Mouse (Mus musculus) heart, adult 18-20 months (tissue): ENCODE measurements around the gene 2010300C02Rik. TPM values are rescaled to one million over a fixed set of nuclear protein-coding genes. Genes with fewer than 3 reads are reported as not detected.
A peak's percentile ranks its signal among the peaks of the same experiment; 100 is the strongest.
"Not testable (repeated sequence)": the region's sequence is repeated elsewhere in the genome, so short reads cannot be mapped to it uniquely, and the experiment has no call there.

Source experiments
- DNase-seq, 2 experiments: peaks; one replicate each; pipeline ENCODE4 v3.0.0; 2021 to 2022; ENCODE audit warnings: mixed read lengths in 1 of 2
- total RNA-seq, 2 experiments: library from RNA; stranded (reverse); gene quantifications; 2 replicates each; pipeline ENCODE4 v1.2.3; 2021

The 2010300C02Rik gene
- total RNA-seq, 2 experiments from 2014 or later = 1.0 to 1.4 TPM

DNA sequence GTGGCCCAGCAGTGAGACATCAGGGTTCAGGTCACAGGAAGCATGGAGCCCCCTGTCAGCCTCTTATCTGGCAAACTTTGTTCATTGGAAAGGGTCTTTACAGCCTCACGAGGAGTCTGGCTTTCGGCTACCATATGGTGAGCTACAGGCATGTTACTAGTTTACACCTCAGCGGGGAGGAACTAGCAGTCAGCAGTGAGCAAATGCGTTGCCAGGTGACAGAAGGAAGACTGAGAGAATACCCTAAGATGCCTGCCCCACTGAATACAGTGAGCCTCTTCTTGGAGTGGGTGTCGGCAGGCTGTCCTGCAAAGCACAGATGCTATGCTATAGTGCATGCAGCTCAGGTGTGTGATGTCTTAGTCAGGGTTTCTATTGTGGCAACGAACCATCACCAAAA is 91.1 kb downstream of the 2010300C02Rik start:
- DNase-seq = no peak

DNA sequence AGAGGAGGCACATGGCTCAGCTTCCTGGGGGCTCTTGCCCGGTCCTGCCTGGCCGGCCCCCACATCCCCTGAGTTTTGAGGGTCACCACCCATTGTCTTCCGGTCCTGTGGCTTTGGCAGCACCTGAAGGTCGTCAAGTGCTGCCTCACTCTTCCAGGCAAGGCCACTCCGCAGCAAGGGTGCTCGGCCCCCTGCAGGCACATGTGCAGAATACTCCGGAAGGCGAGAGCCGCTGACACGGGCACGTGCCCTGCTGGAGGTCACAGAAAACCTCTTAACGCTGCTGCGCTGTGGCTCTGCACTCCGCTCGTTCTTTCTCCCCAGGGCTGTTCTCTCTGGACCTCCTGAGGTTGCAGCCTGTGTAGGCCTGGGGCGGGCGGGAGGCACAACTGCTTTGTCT is 95.7 kb downstream of the 2010300C02Rik start:
- no peak for DNase-seq

DNA sequence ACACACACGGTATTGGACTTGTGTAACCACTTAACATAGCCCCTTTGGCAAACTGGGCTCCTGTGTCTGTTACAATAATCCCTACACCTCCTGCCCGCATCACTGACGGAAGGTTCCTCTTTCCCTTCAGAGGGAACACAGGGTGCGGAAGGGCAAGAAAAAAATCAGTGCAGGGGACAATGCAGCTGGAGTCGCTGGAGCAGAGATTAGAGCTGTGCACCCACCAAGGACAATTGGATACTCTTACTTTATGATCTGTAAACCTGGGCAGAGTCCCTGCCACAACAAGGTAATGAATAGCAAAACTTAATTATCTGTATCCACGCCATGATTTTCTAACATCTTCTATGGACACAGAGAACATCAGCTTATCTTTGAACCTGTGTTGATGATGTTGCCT is 97.8 kb downstream of the 2010300C02Rik start:
- DNase-seq = peak; percentile 24 to 29

DNA sequence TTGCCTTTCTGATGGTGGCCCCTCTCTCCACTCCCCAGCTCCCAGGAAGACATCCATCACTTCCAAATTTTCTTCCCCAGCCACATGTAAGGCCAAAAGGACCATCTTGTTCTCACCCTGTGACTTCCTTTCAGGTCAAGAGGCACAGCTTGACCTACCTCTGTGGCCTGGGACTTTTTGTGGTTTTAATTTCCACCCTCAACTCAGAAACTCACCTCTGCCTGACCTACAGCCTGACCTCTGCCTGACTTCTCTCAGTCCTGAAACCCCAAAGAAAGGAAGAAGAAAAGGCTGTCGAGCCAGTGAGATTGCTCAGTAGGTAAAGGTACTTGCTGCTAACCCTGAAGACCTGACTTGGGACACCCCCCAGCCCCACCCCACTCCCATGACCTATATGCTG is 100.3 kb downstream of the 2010300C02Rik start:
- DNase-seq = no peak

DNA sequence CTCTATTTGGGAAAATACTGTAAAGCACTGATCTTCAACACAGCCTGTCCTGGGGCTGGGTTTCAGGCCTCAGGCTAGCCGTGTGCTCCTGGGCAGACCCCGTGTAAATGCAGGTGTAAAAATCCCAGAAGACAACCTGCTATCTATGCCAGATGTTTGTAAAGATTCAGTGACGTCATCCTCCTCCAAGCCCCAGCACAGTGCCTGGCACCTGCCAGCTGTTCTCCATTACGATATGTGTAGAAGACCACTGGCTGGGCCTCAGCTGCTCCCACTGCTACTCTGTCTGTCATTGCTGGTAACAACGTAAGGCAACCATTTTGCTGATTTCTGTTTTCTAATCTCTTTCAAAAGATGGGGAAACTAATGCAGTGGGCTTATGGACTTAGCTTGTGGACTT is 102.8 kb downstream of the 2010300C02Rik start:
- no peak for DNase-seq

DNA sequence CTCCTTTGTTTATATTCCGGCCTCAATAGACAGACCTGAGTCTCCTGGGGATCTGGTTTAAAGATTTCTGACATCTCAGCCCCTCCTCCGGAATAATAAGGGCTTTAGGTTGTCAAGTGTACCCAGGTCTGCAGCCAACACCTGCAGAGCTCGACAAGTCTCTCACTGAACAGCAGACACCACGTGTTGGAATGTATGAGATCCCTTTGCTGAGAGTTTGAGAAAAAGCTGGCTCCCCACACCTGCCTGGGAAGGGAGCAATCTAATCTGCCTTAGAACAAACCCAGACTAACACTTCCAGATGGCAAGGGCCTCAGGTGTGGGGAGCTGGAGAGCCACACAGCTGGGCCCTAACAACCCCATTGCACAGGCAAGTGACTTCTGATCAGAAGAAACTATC is 103.3 kb downstream of the 2010300C02Rik start:
- DNase-seq = no peak

DNA sequence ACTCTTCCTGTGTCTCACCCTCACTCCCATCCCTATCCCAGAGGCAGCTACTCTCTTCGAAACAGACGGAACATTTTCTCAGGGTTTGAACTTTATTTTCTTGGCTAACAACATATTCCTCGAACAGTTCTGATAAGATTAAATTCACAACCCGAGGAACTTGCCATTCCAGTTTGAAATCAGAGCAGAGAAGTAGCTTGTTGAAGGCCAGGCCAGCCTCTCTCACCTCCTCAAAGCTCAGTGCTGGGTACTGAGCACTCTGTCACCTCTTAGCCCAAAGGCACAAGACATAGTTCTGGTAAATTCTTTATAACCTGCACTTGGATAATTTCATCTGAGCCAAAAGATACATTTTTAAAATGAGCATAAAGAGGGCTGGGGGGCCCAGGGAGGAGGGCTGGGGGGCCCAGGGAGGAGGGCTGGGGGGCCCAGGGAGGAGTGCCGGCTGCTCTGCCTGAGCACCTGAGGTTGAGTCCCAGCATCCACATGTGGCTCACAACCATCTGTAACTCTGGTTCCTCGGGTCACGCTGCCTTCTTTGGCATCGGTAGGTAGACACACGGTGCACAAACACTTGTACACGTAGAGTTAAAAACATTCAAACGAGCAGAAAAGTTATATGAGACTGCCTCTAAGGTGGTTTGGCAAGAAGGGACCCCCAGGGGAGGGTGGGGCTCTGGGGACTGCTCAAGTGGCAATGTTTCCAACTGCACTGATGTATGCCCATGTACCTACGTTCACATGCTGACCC is 104.4 kb downstream of the 2010300C02Rik start:
- no peak for DNase-seq

DNA sequence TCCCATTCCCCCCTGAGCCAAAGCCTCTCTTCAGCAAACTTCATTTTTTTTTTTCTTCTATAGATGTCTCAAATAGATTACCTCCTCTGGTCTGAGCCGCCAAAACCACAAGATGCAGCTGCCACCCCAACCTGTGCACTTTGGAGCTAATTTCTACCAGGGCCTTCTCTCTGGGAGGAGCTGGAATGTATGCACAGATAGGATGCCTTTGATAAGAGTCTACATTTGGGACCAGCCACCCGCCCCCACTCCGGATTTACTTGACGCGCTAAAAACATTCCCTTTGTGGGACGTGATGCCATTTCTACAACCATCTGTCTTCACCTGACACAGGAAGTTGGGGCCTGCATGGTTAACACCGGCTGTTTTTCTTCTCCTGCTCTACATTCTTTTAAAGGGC is 105.0 kb downstream of the 2010300C02Rik start:
- DNase-seq = no peak

DNA sequence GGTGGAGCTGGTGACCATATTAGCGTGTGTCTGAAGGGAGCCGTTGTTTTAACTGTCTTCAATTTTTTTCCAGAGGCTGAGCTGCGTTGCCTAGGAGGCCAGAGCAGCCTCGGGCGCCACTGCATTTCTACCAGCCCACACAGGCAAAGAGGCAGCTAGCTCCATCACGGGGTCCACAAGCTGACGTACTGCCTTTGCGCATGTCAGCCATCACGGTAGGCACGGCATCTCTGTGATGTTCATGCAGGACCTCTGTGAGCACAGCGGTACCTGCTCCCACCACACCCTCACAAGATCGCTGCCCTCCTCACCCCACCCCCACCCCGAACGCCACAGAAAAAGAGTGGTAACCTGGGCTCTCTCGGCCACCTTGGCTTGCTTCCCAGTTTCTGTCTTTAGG is 105.8 kb downstream of the 2010300C02Rik start:
- no peak for DNase-seq

DNA sequence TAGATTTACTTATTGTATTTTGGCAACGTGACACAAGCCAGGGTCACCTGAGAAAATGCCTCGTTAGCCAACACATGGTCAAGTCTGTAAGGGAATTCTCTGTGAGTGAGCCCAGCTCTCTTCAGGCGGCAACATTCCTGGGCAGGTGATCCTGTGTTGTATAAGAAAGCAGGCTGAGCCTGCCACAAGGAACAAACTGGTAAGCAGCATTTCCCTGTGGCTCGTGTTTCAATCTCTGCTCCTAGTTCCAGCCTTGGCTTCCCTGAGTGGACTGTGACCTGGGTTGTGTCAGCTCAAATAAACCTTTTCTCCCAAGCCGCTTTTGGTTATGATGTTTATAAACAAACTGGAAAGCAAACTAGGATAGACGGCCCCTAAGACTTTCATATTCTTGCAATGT is 108.9 kb downstream of the 2010300C02Rik start:
- DNase-seq = no peak

DNA sequence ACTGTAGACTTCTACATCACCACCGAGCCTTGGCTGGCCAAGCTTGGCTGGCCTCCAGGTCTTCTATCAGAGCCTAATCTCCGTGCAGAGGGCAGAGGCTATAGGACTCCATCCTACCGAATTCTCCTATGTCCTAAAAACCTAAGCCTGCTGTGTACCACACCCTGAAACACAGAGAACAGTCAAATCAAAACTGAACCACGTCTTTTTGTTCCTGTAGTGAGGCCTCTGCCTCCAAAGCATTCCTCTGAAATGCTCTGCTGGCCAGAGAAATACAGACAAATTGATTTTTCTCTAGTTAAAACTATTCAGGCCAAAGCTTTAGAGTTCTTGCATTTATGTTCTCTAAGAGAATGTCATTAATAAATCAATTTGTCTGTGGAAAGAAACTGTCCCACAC is 109.6 kb downstream of the 2010300C02Rik start:
- DNase-seq = no peak

DNA sequence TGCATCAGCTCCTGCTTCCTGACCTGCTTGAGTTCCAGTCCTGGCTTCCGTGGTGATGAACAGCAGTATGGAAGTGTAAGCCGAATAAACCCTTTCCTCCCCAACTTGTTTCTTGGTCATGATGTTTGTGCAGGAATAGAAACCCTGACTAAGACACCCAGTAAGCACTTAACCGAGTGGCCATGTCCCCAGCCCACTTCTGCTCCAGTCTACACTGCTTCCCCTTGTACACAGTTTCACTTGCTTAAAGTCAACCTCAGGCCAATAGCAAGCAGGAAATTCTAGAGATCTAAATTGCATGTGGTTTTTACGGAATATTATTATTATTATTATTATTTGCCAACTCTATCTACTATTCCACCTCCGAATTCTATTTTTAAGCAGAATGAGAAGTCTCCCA is 114.2 kb downstream of the 2010300C02Rik start:
- DNase-seq = not testable (repeated sequence)

DNA sequence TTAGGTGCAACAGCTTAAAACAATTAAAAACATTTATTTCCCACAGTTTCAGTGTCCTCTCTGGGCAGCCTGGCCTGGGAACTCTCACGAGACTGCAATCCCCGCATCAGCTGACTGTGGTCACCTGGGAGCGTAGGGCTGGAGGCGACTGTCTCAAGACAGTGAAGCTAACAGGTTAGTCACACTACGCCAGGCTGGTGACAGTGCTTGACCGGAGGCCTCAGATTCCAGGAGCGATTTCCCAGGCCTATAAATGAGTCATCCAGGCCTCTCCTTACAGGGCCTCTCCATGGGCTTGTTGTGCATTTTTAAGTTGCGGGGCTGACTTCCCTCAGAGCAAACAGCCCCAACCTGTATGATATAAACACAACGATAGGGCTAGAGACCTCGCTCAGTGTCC is 116.7 kb downstream of the 2010300C02Rik start:
- DNase-seq = no peak

DNA sequence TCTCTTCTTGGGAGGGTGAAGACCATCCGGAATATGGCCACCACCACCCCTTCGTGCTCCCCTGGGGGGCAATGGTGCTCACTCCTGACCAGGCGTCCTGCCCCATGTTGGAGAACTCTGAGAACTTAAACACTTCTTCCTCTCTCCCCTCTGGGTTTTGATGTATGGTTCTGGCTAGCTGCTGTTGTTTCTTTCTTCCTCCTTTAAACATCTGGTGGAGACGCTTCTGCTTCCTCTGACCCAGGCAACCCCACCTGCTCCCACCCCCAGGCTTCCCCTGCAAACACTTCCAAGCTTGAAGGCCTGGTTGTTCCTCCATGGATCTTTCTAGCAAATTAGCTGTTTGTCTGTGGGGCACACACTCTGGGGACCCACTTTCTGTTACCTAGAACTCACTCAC is 117.6 kb downstream of the 2010300C02Rik start:
- DNase-seq = no peak

DNA sequence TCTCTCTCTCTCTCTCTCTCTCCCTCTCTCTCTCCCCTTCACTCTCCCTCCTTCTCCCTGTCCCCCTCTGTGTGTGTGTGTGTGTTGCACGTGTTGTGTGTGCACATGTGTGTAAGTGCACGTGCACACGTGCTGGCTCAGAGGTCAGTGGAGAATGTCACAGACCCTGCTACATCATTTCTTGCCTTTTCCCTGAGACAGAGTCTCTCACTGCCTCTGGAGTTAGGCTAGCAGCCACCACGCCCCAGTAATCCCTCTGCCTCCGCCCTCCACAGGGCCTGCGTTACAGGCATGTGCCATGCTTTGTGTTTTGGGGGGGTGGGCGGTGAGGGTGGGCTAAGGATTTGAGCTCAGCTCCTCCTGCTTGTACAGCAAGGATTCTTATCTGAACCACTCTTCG is 118.4 kb downstream of the 2010300C02Rik start:
- no peak for DNase-seq

DNA sequence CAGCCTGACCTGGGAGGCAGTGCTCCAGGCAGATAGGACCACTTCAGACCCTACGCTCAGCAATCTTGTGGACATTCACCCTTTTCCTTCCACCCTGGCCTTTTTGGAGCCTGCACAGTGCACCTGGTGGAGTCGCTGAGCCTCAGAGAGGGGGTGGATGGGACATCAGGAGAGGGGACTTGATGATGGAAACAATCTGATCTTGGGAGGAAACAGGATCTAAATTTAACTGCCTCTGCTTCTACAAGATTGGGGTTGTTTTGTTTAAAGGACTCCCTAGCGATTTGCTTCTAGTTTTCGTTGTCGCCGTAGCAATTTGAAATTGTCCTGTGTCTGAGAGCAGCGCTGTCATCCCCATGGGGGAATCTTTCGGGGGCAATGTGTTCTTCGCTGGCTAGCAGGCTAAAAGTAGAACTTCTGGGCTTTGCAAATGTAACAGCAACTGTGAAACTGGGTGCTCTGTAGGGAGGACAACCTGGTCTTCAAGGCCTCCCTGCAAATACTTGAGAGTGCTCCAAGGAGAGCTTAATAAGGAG is 119.2 kb downstream of the 2010300C02Rik start:
- DNase-seq = peak; percentile 29 to 64

DNA sequence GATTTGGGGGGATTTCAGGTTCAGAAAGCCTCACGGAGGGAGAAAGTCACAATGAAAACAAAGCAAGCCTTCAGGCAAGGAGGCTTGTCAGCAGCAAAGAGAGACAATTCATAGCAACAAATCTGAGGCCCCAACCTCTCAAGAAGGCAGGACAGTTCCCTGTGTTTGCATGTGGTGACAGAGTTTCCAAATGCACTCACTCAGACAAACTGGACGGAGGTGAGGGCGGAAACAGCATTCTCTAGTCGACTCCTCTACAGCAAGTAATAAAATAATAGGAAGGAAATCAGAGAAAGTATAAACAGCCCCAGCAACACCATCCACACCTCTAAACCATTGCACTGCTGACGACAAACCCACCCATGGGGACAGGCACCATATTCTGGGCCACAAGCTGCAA is 120.9 kb downstream of the 2010300C02Rik start:
- no peak for DNase-seq

DNA sequence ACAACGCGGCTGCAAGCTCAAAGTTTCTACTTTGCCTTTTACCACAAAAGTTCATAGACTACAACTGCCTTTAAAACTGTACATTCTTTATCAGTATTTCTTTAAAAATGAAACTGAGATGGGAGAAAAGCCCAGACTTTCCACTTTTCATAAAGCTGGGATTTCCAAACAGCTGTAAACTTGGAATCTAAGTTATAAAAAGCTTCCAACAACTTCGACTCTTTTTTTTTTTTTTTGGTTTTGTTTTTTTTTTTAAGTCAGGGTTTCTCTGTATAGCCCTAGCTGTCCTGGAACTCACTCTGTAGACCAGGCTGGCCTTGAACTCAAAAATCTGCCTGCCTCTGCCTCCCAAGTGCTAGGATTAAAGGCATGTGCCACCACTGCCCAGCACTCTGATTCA is 125.1 kb downstream of the 2010300C02Rik start:
- DNase-seq = not testable (repeated sequence)

DNA sequence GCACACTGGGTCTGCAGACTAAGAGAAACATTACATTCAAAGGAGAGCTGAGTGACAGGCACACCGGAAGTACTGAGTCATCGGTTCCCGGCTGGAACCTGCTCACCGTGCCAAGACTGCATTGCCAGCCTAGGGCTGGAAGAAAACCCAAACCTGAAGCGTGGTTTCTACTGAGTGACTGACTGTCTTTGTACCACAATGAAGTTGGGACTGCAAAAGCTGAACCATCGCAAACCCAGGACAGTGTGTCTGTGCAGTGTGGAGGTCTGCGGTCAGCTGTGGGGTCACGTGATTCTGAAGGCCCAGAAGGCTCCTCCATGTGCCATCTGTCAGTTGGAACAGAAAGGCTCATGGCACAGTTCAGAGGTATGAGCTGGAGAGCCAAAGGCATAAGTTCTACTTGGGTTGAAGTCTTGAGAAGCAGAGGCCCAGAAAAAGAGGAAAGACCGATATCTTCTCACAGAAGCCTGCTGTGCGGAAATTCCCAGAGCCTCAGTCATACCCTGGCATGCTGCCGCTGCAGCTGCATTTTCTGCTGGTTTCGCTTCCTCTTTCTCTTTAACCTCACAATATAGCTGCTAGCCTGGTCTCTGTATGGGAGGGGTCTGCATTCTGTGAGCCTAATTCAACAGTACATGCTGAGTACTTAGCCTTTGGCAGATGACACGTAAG is 133.9 kb downstream of the 2010300C02Rik start:
- DNase-seq = peak; percentile 85 to 91

DNA sequence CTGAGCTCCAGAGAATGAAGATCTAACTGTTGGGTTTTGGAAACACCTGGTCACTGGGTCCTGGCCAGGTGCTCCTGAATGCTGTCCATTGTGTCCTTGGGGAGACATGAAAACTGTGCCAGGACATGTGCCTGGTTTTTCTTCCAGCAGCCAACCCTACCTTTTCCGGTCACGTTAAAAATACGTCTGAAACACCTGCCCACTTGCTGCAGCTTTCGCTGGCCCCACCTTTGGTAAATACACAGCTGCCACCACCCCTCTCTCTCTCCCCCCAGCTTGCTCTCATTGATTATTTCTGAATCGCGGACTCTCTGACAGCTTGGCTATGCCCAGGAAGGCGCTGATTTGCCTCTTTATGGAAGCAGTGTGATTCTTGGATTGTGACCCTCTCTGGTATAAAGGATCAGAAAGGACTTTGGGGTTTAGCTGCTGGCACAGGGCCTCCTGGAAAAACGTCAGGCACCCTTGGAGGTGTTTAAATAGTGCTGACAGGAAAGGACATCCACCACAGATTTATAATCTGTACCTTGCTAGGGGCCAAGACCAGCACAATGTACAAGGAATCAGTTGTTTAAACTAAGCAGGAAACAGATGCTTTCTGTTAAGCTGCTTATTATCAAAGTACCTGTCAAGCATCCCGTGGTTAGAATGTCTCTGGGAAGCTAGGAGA is 136.0 kb downstream of the 2010300C02Rik start:
- no peak for DNase-seq

DNA sequence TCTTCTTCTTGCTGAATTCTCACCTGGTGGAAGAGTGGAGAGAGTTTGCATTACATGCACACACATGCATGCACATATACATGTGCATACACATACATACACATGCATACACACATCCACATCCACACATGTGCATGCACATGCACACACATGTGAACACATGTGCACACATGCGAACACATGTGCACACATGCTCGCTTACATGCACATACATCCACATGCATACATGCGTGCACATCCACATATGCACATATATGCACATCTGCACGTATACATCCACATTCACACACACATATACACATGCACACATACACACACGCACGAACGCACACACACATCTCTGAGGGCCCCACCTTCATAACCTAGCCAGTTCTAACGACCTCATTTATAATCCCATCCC is 136.7 kb downstream of the 2010300C02Rik start:
- no peak for DNase-seq

DNA sequence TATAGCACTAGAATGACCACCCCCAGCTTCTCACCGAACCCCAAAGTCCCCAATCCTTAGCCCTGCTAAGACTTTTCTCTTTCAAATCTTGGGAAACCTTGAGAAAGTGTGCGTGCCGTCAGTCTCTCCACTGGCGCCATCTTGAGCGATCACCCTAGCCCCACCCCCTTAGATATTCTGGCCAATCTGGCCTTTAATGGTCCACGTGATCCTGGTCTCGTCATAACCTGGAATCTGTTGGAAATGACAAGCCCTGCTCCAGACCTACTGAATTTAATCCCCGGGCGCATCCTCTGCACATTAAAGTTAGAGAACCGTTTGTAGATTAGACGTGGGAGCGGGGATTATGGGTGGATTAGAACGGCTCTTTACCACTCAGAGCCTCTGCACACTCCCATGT is 140.2 kb downstream of the 2010300C02Rik start:
- DNase-seq = no peak
